Mouse (Mus musculus) cortical plate, adult 2 months (tissue): ENCODE results near the gene Pgrmc2.

Experiments
- CTCF ChIP-seq: fragments of 200-500 bp; IDR thresholded peaks from 2 replicates; pipeline ENCODE4 v1.5.1; 2011; ENCODE audit warnings: mild to moderate bottlenecking, control low read depth, low read length; ENCODE audit not compliant: insufficient read depth; ENCODE audit errors: extremely low read depth
- POLR2A ChIP-seq: fragments of 200-500 bp; IDR thresholded peaks from 2 replicates; pipeline ENCODE4 v1.6.1; 2011; ENCODE audit warnings: mild to moderate bottlenecking, low read length, control low read depth; ENCODE audit not compliant: insufficient read depth; ENCODE audit errors: extremely low read depth

DNA sequence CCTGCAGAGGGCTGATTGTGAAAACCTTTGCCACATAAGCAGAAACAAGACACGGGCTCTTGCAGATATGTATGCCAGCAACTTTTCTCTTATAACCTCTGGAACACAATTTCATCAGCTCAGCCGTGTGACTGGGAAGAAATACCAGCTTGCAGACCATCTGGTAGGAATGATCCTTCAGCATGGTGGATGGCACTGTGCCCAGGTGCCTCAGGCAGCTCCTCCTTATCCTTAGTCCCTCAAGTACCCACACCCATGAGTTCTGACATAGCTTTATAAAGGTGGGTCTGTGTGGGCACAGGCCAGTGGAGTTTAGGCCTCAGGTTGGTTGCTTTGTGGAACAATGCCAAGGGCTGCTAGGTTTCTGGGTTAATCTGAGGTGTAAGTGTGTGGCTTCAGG is 24.5 kb downstream of the Pgrmc2 start:
- TF ChIP-seq CTCF (no peak), POLR2A (no peak)
